Mouse (Mus musculus) small intestine, adult 2 months (tissue): ENCODE data around the gene Gstm2.
"Not testable (repeated sequence)": the region's sequence is repeated elsewhere in the genome, so short reads cannot be mapped to it uniquely, and the experiment has no call there.

Source experiments
- CTCF ChIP-seq: fragments of 200-500 bp; IDR thresholded peaks from 2 replicates; pipeline ENCODE4 v1.5.1; 2012; ENCODE audit warnings: low read depth, mild to moderate bottlenecking, control low read depth, inconsistent platforms, low read length, moderate library complexity, mixed read lengths; ENCODE audit not compliant: insufficient replicate concordance, insufficient read length; ENCODE audit errors: extremely low read depth
- POLR2A ChIP-seq: fragments of 200-500 bp; IDR thresholded peaks from 2 replicates; pipeline ENCODE4 v1.6.1; 2012; ENCODE audit warnings: low read depth, mild to moderate bottlenecking, control low read depth, inconsistent platforms, low read length, moderate library complexity

DNA sequence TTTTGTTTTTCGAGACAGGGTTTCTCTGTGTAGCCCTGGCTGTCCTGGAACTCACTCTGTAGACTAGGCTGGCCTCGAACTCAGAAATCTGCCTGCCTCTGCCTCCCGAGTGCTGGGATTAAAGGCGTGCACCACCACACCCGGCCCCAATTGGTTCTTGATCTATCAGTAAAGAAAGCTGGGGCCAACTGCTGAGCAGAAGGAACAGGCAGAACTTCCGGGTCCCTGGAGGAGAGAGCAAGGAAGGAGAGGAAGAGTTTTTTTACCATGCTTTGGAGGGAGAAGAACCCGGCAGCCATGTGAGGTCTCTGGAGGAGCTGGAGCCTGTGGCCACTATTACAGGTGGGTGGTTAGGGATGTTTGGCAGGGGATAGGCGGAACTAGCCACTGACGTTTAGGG is 31.0 kb downstream of the Gstm2 start:
- TF ChIP-seq CTCF, POLR2A: not testable (repeated sequence)
